Mouse (Mus musculus): ENCODE results near the gene Kremen1. TPM values are rescaled to one million over a fixed set of nuclear protein-coding genes. Genes with fewer than 3 reads are reported as not detected.

Gene Kremen1
- polyA plus RNA-seq, 1 experiment: 2.1 TPM

- no peak overlapping the region for H3K4me3 ChIP-seq (replicated peaks; ENCODE audit: control insufficient read depth, low read depth, low read length)
- WGBS: 64% methylated on average over 7 of the region's 7 CpGs
- H3K4me1 ChIP-seq (ENCODE audit: control insufficient read depth, insufficient read depth, low read length): no peaks in the 10 kb centered on the region
These were observed 64.8 kb downstream of the Kremen1 start for GRCm38 (mm10) chr11:5196583-5196982.

DNA sequence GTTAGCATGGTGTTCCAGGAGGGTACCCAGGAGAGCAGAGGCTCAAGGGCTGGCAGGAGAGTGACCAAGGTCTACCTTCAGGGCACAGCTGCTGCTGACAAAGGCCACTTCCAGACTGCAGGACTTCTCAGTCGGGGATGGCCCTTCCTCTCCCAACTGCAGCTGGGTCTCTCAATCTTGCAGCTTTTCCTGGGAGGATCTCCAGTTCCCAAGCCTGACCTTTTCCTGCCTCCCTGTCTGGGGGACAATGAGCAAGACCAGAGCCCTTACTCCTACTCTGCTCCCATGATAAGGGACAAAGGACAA, 67.8 kb downstream of the Kremen1 start:
- 64% methylated on average over 1 of the region's 1 CpGs for WGBS
- H3K27ac ChIP-seq (ENCODE audit: control insufficient read depth, insufficient read depth, low read depth, low read length, poor library complexity): no peak overlapping the region
- TF ChIP-seq CTCF (IDR thresholded peaks at IDR 0.05; ENCODE audit: control insufficient read depth, insufficient read depth, low read length) (no peak), POLR2A (IDR thresholded peaks at IDR 0.05; ENCODE audit: borderline replicate concordance, control insufficient read depth, low read depth, low read length) (no peak)
- H3K4me1 ChIP-seq (ENCODE audit: control insufficient read depth, insufficient read depth, low read length): no peaks in the 10 kb centered on the region
- H3K4me3 ChIP-seq (replicated peaks; ENCODE audit: control insufficient read depth, low read depth, low read length): no peak overlapping the region

More at GRCm38 (mm10) chr11:5196583-5196982, 64.8 kb downstream of the Kremen1 start:
- no peak overlapping the region for H3K27ac ChIP-seq (ENCODE audit: control insufficient read depth, insufficient read depth, low read depth, low read length, poor library complexity)
- TF ChIP-seq POLR2A (IDR thresholded peaks at IDR 0.05; ENCODE audit: borderline replicate concordance, control insufficient read depth, low read depth, low read length): no peak
- TF ChIP-seq CTCF (IDR thresholded peaks at IDR 0.05; ENCODE audit: control insufficient read depth, insufficient read depth, low read length): no peak

DNA sequence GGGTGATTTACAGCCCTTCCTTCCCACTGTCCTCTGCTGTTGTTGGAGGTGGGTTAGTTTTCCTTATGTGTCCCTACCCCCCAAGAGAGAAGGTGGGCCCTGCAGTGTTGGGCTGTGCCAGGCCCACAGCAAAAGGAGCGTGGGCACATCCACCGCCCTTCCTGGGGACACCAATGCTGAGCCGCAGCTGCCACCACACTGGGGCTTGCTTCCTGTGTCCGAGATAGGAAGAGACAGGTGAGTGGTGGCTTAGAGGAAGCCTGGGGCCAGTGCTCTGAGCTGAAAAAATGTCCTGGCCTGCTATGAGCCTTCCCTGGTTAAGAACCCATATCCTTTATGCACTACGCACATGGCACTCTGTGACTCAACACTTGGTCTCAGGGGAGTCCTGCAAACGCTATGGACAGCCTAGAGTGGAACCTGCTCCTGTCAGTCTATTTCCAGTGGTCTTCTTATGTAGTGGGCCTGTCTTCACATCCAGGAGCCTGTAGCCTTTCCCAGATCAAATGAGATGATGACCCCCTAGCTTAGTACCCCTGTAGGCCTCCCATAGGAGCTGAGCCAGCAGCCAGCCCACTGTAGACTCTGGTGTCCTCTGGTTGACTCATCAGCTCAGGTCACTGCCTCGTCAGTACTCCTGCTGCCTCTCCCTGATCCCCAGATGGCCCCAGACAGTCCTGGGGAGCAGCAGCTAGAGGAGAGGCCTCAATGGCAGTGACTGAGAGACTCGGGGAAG, 68.3 kb downstream of the Kremen1 start:
- Histone ChIP-seq H3K4me3 (replicated peaks; ENCODE audit: control insufficient read depth, low read depth, low read length) (no peak overlapping the region), H3K27ac (ENCODE audit: control insufficient read depth, insufficient read depth, low read depth, low read length, poor library complexity) (no peak overlapping the region), H3K4me1 (ENCODE audit: control insufficient read depth, insufficient read depth, low read length) (no peaks in the 10 kb centered on the region)
- TF ChIP-seq POLR2A (IDR thresholded peaks at IDR 0.05; ENCODE audit: borderline replicate concordance, control insufficient read depth, low read depth, low read length) (no peak), CTCF (IDR thresholded peaks at IDR 0.05; ENCODE audit: control insufficient read depth, insufficient read depth, low read length) (no peak)
- 46% methylated on average over 8 of the region's 8 CpGs for WGBS

DNA sequence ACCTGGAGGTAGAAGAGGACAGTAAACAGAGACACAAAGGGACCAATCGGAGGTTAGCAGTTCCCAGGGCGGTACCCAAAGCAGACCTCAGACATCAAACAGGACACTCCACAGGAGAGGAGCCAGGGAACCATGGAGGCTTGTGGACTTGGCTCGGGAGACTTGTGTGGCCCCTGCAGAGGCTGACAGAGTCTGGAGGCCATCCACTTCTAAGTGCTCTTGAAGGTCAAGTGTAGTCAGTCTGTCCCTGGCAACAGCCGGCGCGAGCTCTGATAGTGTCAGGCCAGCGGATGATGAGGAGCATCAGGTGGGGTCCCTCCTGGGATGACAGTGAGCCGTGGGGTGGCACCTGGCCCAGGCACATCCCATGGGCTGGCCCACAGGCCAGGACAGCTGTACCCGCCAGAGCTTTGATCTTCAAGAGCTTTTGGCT, 69.3 kb downstream of the Kremen1 start:
- WGBS: 77% methylated on average over 9 of the region's 9 CpGs

DNA sequence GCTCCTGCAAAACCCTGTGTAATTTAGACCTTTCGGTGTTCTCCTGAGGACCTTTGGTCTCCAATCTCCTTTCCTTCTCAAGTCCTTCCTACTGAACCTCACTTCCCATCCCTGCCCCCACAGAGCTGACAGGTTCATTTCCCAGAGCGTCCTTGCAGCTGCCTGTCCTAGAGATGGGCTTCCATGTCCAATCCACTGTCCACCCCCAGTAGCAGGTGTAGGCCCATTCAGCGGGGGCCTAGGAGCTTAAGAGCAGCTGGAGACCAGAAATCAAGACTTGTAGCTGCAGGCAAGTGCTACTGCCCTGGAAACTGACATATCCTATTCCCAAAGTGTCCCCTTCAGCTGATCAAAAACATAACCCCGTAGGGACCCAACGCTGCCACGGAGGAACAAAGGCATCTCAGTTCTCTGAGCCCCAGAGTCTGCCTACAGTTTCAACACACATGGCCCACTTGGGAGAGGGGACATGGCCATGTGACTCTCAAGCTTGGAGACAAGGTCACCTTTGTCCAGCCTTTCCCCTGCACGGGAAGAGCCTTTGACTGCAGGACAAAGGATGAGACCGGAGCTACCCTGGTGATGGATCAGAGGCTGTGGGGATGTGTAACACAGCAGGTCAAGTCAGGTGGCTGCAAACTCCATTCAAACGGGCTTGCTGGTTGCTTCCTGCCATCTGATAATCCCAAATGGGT, 72.0 kb downstream of the Kremen1 start:
- no peak for TF ChIP-seq CTCF (IDR thresholded peaks at IDR 0.05; ENCODE audit: control insufficient read depth, insufficient read depth, low read length)
- 81% methylated on average over 9 of the region's 9 CpGs for WGBS
- H3K4me3 ChIP-seq (replicated peaks; ENCODE audit: control insufficient read depth, low read depth, low read length): no peak overlapping the region
- H3K4me1 ChIP-seq (ENCODE audit: control insufficient read depth, insufficient read depth, low read length): no peaks in the 10 kb centered on the region
- no peak overlapping the region for H3K27ac ChIP-seq (ENCODE audit: control insufficient read depth, insufficient read depth, low read depth, low read length, poor library complexity)

More for the DNA sequence above, 69.3 kb downstream of the Kremen1 start:
- no peak overlapping the region for H3K27ac ChIP-seq (ENCODE audit: control insufficient read depth, insufficient read depth, low read depth, low read length, poor library complexity)
- H3K4me3 ChIP-seq (replicated peaks; ENCODE audit: control insufficient read depth, low read depth, low read length): no peak overlapping the region
- no peak for TF ChIP-seq CTCF (IDR thresholded peaks at IDR 0.05; ENCODE audit: control insufficient read depth, insufficient read depth, low read length)
- TF ChIP-seq POLR2A (IDR thresholded peaks at IDR 0.05; ENCODE audit: borderline replicate concordance, control insufficient read depth, low read depth, low read length): no peak
- H3K4me1 ChIP-seq (ENCODE audit: control insufficient read depth, insufficient read depth, low read length): no peaks in the 10 kb centered on the region

DNA sequence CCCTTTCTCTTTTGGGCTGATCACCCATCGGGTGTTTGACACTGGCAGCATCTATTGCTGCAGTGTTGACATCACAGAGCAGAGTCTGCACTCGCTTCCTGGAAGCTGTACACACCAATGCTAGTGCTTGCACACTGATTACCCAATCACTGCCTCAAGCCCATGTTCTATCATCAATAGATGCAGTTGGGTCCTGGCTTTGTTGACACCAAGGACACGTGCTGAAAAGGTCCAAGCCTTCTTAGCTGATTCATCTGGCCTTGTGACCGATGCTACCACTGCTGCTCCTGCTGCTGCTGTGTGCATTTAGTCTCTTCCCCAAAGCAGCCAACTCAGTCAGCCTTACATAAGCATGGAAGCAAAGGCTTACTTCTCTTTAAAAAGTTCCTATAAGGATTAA, 73.2 kb downstream of the Kremen1 start:
- no peak for TF ChIP-seq POLR2A (IDR thresholded peaks at IDR 0.05; ENCODE audit: borderline replicate concordance, control insufficient read depth, low read depth, low read length)
- no peak for TF ChIP-seq CTCF (IDR thresholded peaks at IDR 0.05; ENCODE audit: control insufficient read depth, insufficient read depth, low read length)
- Histone ChIP-seq H3K4me1 (ENCODE audit: control insufficient read depth, insufficient read depth, low read length) (no peaks in the 10 kb centered on the region), H3K4me3 (replicated peaks; ENCODE audit: control insufficient read depth, low read depth, low read length) (no peak overlapping the region), H3K27ac (ENCODE audit: control insufficient read depth, insufficient read depth, low read depth, low read length, poor library complexity) (no peak overlapping the region)
- 67% methylated on average over 4 of the region's 4 CpGs for WGBS

DNA sequence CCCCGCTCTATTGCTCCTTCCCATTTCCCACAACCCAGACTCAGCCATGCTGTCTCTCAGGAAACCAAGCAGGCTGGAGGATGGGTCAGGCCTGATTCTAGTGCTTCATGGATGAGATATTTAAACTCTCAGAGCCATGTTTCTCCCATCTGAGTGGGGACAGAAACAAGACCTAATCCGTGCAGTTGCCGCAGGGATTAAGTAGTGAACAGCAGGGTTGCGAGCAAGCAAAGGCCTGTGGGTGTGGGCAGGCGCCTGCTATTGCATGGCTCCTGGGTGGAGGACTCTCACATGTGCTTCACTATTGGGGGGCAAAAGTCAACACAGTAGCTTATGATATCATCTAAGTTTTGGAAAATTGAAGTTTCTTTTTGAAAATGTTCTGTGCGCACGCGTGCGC, 76.5 kb downstream of the Kremen1 start:
- Histone ChIP-seq H3K27ac (ENCODE audit: control insufficient read depth, insufficient read depth, low read depth, low read length, poor library complexity) (no peak overlapping the region), H3K4me1 (ENCODE audit: control insufficient read depth, insufficient read depth, low read length) (no peaks in the 10 kb centered on the region), H3K4me3 (replicated peaks; ENCODE audit: control insufficient read depth, low read depth, low read length) (no peak overlapping the region)
- no peak for TF ChIP-seq POLR2A (IDR thresholded peaks at IDR 0.05; ENCODE audit: borderline replicate concordance, control insufficient read depth, low read depth, low read length)
- no peak for TF ChIP-seq CTCF (IDR thresholded peaks at IDR 0.05; ENCODE audit: control insufficient read depth, insufficient read depth, low read length)
- WGBS: 90% methylated on average over 8 of the region's 9 CpGs

DNA sequence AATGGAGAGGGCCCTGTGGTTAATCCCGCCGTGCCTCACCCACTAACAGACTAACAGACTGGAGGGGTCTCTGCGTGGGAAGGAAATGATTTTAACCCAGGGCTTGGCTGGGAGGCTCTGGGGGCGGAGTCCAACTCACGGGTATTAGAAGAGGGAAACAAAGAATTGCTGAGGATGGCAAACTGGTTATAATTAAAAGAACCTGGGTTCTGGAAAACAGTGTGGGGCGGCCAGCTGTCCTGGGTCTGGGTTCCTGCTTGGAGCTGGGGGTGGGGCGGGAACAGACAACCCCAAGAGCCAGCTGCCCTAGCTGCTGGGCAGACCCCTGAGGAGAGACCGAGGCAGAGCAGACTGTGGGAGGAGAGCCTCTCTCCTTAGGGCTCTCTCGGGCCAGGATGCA, 77.1 kb downstream of the Kremen1 start:
- 30% methylated on average over 9 of the region's 9 CpGs for WGBS

More for the DNA sequence above, 77.1 kb downstream of the Kremen1 start:
- H3K4me3 ChIP-seq (replicated peaks; ENCODE audit: control insufficient read depth, low read depth, low read length): no peak overlapping the region
- TF ChIP-seq POLR2A (IDR thresholded peaks at IDR 0.05; ENCODE audit: borderline replicate concordance, control insufficient read depth, low read depth, low read length): no peak
- no peaks in the 10 kb centered on the region for H3K4me1 ChIP-seq (ENCODE audit: control insufficient read depth, insufficient read depth, low read length)
- H3K27ac ChIP-seq (ENCODE audit: control insufficient read depth, insufficient read depth, low read depth, low read length, poor library complexity): no peak overlapping the region

All from bone marrow, adult 2 months (tissue).